Mouse (Mus musculus): ENCODE results near the gene Pcx.
"Not testable (repeated sequence)": the region's sequence is repeated elsewhere in the genome, so short reads cannot be mapped to it uniquely, and the experiment has no call there.

Gene Pcx

DNA sequence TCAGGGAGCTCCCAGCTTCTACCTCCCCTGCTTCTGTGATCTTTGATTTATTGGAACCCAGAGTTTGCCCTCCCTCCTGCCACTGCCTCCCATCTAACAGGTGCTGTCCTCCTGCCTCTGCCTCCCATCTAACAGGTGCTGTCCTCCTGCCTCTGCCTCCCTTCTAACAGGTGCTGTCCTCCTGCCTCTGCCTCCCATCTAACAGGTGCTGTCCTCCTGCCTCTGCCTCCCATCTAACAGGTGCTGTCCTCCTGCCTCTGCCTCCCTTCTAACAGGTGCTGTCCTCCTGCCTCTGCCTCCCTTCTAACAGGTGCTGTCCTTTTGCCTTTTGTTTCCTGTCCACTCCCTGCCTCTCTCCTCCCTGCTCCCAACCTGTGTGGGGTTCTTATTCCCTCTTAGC lies 76.5 kb downstream of the Pcx start:
- not testable (repeated sequence) for DNase-seq (ENCODE audit: low spot score)

DNA sequence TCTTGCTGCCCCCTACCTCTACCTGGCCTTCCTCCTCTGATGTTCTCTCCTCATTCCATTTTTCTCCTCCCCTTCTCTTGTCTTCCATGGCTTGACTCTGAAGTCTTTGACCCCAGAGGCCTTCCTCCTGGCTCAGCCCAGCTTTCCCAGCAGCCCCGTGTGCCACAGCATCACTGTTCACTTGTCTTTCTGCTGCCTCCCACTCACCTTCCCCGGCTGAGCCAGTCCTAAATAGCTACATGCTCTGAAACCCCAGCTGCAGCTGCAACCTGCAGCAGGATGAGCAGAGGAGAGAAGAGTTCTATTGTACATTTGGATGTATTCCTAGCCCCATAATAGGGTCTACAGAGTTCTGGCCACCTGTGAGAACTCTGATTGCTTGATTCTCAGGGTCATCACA lies 77.2 kb downstream of the Pcx start:
- no peak for DNase-seq (ENCODE audit: low spot score)

DNA sequence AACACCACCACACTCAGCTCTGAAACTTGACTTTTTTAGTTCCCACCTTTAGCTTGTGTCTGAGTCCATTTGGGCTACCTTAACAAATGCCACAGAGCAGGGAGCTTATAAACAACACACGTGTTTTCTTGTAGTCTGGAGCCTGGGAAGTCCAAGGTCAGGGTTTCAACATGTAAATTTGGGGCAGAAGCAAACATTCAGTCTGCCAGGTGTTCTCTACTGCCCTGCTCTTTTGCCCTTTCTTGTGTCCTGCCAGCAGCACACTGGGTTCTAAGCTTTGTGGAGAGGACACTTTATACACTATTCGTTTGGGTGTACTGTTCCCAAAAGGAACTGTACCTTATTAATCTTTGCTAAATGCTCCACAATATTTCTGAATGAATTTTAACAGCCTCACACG lies 78.2 kb downstream of the Pcx start:
- DNase-seq (ENCODE audit: low spot score), result no peak

DNA sequence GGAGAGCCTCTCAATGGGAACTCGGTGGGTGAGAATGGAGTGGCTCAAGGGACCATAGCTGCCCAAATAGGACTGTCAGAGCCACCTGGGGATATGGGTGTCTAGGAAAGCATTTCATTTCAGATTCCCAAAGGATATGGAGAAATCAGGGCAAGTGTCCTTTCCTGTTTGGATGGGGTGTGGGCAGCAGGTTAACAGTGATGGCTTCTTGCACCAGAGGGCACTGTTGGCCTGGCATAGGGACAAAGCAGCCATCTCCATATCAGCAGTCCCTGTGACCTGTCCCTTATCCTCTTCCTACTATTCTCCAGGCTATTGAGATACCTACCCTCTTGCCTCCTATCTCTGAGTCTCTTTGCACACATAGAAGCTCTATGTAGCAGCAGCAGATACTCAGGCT lies 78.8 kb downstream of the Pcx start:
- DNase-seq (ENCODE audit: low spot score), result no peak

DNA sequence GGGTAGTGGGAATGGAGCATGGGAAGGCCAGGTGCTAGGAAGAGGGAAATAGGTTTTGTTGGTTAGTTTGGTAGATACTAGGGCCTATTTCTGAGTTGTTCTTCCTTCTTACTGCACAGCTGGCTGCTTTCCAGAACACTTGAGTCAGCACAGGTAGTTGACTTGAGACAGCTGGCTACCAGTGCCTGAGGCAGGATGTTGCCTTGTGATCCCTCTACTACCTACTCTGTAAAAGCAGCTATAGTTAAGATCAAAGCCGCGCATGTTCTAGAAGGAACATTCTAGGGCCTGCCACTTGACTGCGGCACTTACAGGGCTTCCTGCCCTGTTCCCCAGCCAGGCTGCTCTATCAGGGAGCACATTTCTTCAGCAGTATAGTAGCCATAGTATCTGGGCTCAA lies 79.8 kb downstream of the Pcx start:
- no peak for DNase-seq (ENCODE audit: low spot score)

DNA sequence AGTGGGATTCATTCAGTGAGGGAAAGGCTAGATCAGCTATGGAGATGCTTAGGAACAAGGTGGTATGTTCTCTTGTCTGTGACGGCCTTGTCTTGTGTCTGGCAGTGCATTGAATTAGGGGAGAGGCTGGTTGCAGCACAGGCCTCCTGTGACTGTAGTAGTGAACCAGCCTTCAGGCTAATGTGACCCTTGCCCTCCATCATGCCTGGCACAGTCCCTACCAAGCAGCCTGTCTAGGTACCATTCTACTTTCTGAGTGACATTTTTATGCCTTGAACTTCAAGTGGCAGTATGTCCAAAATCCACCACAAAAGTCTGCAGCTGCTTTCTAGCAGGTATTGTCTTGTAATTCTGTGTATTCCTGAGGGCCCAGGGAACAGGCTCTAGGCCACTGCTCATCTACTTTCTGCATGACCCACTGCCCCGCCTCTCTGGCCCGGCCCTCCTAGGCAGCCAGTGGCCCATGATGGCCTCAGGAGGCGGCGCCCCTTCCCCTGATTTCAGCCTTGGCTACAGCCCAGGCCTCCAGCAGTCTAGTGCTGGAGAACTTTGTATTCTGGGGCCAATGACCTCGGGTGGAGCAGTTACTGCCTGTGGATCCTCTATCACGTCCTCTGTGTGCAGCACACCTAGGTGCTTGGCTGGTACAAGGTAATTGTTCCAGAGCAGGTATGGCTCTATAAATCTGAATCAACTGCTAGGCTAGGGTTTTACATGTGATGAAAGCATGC lies 83.7 kb downstream of the Pcx start:
- DNase-seq (ENCODE audit: low spot score), result no peak

DNA sequence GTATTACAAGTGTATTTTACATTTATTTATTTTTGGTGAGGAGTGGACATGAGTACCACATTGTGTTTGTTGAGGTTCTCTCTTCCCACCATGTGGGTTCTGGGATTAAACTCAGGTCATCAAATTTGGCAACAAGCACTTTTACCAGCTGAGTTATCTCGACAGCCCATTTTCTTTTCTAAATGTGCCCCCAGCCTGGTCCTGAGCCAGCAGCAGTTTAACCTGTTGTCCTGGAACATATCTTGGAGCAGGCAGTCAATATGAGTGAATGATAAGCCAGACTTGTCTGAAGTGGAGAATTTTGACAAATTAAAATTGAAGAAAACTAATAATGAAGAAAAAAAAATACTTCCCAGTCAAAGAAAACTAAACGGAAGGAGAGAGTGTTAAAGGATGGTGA lies 85.8 kb downstream of the Pcx start:
- no peak for DNase-seq (ENCODE audit: low spot score)

DNA sequence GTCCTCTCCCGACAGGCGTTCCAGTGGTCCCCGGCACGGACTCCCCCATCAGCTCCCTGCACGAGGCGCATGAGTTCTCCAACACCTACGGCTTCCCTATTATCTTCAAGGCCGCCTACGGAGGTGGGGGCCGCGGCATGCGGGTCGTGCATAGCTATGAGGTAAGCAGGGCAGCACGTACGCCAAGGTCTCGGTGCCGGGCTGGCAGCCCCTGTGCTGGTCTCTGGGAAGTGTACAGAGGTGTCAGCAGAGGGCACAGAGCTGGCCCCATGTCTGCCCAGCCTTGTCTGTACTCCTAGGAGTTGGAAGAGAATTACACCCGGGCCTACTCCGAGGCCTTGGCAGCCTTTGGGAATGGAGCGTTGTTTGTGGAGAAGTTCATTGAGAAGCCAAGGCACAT lies 92.2 kb downstream of the Pcx start:
- DNase-seq (ENCODE audit: low spot score), result no peak

DNA sequence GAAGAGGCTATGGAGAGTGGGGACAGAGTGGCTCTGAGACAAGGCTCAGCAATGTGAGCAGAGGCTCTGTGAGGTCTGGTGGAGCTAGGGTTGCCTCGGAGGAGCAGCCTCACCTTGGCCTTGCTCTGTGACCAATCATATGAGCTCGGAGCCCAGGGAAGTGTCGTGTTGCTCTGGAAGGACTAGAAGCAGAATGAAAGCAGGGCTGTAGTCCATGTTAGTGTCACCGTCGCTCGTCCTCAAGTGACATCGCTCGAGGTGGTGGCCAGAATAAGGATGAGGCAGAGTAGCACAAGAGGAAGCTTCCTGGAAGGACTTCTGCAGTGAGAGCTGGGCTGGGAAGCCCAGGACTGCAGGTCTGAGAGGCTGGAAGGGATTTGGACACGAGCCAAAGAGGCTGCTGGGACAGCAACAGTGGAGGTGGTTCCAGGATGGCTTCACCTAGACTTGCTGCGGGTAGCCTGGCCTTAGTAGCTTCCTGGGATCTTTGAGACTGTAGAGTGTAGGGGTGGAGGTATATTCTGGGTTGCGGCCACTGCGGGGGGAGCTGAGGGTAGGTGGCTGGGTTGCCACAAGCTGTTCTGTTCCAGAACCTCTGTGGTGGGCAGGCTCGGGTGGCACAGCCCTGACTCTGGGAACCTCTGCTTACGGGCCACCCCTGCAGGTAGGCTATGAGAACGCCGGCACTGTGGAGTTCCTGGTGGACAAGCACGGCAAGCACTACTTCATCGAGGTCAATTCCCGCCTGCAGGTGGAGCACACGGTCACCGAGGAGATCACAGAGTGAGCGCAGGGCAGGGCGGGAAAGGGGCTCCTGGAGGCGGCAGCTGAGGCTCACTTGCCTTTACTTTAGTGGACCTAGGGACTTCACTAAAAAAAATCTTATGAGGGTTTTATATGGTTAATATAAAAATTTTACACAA lies 93.8 kb downstream of the Pcx start:
- DNase-seq (ENCODE audit: low spot score), result no peak

DNA sequence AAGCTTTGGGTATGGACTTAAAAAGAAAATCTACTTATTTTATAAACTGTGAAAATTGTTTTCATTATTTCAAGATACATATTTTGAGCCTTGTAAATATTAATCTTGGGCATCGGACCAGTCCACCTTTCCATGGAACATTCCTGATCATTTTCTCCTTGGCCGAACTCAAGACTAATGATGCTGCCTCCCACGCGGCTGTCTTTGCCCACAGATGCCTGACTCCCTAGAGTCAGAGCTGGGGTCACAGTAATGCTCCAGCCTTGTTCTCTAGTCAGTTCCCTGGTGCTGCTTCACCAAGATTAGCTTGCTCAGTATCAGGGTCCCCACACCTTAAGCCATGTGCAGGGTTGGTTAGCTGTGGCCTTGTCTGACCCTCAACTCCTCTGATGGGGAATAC lies 95.4 kb downstream of the Pcx start:
- DNase-seq (ENCODE audit: low spot score), result no peak

DNA sequence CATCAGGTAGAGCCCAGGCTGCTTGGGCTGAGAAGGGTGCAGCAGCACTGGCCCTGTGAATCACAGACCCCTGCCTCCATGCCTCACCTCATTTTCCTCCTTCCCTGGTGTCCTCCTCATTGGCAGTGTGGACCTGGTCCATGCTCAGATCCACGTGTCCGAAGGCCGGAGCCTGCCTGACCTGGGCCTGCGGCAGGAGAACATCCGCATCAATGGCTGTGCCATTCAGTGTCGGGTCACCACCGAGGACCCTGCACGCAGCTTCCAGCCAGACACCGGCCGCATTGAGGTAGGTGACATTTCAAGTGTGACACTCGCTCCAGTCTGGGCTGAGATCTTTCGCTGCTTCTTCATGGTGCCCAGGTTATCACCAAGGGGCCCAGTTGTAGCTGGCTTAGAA lies 97.1 kb downstream of the Pcx start:
- no peak for DNase-seq (ENCODE audit: low spot score)

DNA sequence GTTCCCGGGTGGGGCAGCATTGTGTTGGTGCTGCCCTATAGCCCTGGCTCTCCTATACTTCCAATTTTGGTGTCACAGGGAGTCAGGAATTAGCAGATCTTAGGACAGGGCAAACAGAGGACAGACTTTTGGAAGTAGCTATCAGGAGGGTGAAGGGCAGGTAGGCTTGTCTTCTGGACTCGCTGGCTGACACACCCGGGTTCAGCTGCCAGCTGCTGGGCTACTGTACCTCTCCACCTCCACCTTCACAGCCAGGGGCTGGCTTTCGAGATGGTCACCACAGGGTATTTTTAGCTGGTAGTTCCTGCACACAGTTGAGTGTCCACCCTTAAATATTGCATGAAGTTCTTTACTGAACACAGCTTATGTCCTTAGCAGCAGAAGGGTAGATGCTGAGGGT lies 98.2 kb downstream of the Pcx start:
- DNase-seq (ENCODE audit: low spot score), result no peak

DNA sequence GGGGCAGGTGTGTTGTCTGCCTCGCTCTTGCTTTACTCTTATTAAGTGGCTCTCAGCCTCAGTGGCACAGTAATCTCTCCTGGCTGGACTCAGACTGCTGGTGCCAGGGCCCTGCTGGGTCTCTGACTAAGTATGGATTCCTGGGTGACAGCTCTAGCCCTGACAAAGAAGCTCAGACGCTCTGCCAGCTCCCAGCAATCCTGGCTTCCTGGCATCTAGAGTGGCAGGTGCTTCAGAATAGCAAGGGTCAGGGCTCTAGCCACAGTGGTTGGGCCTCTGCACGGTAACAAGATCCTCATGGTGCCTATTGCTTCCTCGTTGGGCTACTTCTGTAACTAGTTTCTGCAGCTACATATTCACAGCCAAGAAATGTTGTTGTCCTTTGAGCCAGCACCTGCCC lies 99.8 kb downstream of the Pcx start:
- no peak for DNase-seq (ENCODE audit: low spot score)

DNA sequence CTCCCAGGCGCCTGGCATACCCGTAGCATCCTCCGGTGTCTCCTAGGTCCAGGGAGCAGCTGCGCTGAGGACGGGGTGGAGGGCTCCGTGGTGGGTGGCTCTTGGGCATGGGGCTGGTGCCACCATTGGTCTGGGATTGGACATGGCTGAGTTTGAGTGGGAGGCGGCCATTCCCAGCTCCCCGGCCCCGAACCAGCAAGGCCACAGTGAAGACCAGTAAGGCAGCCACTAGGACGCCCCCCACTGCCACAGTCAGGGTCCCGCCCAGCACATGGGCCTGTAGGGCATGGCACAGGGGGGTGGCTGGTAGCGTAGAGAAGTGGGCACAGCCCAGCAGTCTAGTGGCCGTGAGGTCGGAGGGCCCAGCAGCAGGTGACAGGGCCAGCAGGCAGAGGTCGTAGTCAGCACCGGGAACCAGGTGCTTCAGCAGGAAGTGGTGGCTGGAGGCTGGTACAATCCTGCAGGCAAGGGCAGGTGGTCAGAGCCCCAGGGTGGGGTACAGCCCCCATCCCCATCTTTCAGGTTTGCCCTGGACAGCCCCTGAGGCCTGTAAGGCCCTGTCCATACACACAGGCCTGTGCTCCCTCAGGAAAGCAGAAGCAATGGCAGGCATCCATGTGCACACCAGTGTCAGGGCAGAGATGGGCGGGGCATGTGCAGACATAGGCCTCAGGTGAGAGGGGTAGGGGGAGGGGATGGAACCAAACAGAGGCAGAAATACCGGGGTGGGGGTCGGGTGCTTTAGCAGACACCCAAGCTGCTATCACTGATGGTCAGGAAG lies 102.1 kb downstream of the Pcx start:
- DNase-seq (ENCODE audit: low spot score), result no peak

DNA sequence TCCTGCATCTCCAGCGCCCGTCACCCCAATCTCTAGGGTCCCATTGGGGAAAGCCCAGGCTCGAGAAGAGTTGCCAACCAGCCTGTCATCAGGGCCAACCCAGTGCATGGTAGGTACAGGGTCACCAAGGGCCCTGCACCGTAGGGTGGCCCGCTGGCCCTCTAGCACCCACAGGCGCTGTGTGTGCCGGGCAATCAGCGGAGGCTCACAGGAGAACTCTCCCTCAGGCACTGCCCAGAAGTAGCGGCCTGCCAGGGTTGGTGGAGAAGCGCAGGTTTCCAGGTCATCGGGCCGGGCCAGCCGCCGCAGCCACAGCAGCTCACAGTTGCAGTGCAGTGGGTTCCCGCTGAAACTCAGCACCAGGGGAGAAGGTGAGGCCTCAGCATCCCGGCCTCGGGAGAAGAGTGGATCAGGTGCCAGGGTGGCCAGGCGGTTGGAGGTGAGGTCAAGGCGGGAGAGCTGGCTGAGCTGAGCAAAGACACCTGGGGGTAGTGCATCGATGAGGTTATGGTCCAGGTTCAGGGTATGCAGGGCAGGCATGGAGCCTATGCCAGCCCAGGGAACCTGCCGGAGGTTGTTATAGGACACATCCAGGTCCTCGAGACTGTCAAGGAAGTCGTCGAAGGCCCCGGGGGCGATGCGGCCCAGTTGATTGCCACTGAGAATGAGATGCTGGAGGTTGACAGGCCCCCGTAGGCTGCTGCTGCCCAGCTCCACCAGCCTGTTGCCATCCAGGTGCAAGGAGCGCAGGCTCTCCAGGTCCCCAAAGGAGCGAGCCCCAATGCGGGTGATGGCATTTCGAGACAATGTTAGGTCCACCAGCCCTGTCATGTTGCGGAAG lies 103.4 kb downstream of the Pcx start:
- no peak for DNase-seq (ENCODE audit: low spot score)

DNA sequence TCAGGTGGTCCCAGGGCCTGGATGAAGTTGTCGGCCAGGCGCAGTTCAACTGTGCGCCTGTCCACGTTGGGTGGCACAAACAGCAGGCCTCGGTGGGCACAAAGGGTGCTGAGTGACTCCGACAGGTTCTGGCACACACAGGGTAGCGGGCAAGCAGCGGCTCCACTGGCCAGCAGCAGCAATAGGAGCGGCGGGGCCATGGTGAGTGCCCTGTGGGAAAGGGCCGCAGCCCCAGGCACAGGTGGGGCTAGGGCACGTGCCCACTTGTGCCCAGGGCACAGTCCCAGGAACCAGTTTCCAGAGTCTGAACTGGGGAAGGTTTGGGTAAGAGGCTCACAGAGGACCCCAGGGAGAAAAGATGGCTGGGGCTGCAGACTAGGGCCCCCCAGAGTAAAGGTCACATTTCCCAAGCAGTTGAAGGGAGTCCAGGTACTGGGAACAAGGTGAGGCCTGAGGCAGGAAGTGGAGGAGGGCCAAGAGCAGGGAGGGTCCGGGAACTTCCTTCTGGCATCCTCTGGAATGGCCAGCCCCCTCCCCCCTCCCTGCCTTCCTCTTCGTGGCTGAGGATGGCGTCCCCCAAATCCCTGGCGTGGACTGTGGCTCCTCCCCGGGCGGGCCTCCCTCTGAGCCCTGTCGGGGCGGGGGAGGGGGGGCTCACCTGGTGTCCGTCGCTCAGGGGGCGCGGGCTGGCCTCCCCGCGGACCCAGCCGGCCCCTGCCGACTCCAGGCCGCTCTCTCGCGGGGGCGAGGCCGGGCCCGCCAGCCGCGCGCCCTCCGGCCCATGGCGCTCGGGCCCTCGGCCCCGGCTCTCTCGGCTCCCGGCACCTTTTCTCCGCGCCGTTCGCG lies 104.3 kb downstream of the Pcx start:
- no peak for DNase-seq (ENCODE audit: low spot score)

DNA sequence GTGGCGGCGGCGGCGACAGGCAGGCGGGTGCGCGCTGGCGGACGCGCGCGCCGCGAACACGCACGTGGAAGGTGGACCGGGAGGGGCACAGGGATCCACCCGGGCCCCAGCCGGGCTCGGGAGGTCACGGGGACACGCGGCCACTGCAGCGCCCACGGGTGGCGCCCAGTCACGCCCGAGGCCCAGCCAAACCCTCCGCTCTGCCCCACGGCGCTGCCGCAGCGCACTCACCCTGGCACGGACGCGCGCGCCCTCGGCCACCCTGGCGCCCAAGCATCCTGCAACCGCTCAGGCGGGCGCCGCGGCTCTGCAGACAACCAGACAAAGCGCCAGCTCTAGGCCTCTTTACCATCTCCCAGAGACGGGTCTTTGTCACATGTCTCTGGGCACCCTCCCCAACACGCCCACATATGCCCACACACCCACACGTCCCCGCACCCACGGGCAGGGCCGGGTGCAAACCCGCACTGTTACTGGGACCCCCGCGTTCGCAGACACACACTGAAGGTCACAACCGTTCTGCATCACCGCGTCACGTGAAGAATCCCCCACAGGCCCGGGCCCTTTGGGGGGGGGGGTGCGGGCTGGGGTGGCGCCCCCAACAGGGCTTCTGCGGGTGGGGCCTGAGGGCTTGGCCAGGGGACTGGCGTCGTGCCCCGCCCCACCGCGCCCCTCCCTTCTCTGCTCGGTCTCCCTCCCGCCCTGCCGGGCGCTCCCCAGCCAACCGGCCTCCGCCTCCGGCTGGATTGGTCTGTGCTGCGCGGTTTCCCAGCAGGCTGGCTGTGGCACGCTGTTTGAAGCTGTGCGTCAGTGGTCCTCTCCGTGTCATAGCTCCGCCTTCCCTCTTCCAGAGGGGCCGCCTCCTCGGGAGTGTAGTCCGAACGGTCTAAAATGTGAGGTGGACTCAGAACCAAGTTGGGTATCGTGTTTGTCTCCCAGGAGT lies 105.2 kb downstream of the Pcx start, which contains the start of gene Lrfn4:
TSS of gene Lrfn4 (minus strand) at position 517 of the 943 bp plus-strand sequence.
- peak; percentile 49 for DNase-seq (ENCODE audit: low spot score)

DNA sequence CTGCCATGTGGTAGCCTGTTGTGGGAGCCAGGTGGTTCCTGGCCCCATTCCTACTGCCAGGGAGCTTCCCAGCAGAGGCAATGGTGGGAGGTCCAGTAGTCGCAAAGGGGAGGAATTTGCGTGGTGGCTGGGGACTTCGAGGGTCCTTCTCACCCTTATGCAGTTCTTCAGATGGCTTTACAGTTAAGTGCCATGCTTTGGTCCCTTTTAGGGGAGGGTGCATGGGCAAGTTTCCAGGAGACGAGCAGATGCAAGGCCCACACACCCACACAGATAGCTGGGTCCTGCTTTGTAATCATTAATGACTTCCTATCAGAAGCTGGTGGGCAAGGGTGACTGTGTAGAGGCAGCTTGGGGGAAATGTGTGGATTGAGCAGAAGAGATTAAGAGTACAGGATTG lies 106.3 kb downstream of the Pcx start:
- no peak for DNase-seq (ENCODE audit: low spot score)

DNA sequence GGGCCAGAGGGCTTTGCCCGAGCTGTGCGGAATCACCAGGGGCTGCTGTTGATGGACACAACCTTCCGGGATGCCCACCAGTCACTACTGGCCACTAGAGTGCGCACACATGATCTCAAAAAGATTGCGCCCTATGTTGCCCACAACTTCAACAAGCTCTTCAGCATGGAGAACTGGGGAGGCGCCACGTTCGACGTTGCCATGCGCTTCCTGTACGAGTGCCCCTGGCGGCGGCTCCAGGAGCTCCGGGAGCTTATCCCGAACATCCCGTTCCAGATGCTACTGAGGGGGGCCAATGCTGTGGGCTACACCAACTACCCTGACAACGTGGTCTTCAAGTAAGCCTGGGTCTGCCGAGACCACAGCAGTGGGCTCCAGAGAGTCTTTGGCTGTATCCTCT lies 107.9 kb downstream of the Pcx start:
- no peak for DNase-seq (ENCODE audit: low spot score)

DNA sequence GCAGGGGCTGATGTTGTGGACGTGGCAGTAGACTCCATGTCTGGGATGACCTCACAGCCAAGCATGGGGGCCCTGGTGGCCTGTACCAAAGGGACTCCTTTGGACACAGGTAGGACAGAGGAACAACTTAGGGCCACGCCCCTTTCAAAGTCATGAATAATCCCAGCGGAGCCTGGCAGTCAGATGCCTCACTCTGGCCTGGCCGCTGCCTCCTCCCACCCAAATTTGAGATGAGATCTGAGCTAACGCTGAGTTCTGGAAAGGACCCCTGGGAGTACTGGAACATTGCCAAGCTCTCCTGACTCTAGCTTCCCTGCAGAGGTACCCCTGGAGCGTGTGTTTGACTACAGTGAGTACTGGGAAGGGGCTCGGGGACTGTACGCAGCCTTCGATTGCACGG lies 109.2 kb downstream of the Pcx start:
- DNase-seq (ENCODE audit: low spot score), result no peak

Measured in layer of hippocampus, adult 9-10 months (tissue).